Mouse (Mus musculus) CH12.LX (cell line): ENCODE results near the gene Rtbdn. TPM values are rescaled to one million over a fixed set of nuclear protein-coding genes. Genes with fewer than 3 reads are reported as not detected.

Source experiments
- DNase-seq: peaks from one replicate; pipeline ENCODE4 v3.0.0-alpha.2; 2013; ENCODE audit errors: extremely low read depth
- H3K27ac ChIP-seq: 2 replicates; pipeline ENCODE4 v1.5.1; 2012; ENCODE audit warnings: low read depth, mild to moderate bottlenecking, control low read depth, moderate library complexity; ENCODE audit not compliant: insufficient read depth
- H3K27me3 ChIP-seq: replicated peaks from 2 replicates; pipeline ENCODE3; 2012; ENCODE audit warnings: inconsistent platforms
- H3K36me3 ChIP-seq, 2 experiments: replicated peaks in 1 of 2; 2 replicates each; pipeline versions ENCODE3 to v1.6.1; 2012; ENCODE audit warnings: inconsistent platforms in 1 of 2, low read length in 1 of 2, mild to moderate bottlenecking in 1 of 2, mixed read lengths in 1 of 2, moderate library complexity in 1 of 2; ENCODE audit not compliant: control insufficient read depth in 1 of 2, insufficient read depth in 1 of 2
- H3K4me1 ChIP-seq, 2 experiments: 2 replicates each; pipeline ENCODE4 v1.6.1; 2012; ENCODE audit warnings: inconsistent platforms in 1 of 2, moderate library complexity in 1 of 2; ENCODE audit not compliant: insufficient read depth in 2 of 2, control insufficient read depth in 1 of 2
- H3K4me2 ChIP-seq: 2 replicates; pipeline ENCODE4 v1.6.1; 2012; ENCODE audit warnings: low read depth, mild to moderate bottlenecking, control low read depth; ENCODE audit not compliant: poor library complexity, insufficient read depth, severe bottlenecking
- H3K4me3 ChIP-seq, 3 experiments: fragments of 150-350 bp in 1 of 3; sonication (generic) in 1 of 3; replicated peaks in 1 of 3; 2 replicates each; pipeline versions ENCODE3 to v1.5.1; 2011 to 2012; ENCODE audit warnings: low read depth in 2 of 3, low read length in 2 of 3, mild to moderate bottlenecking in 2 of 3, moderate library complexity in 2 of 3, control low read depth in 1 of 3, improper control_type of control experiment in 1 of 3, inconsistent platforms in 1 of 3, mixed read lengths in 1 of 3; ENCODE audit not compliant: poor library complexity in 1 of 3
- H3K79me2 ChIP-seq: replicated peaks from 2 replicates; pipeline ENCODE4 v1.6.1; 2012; ENCODE audit warnings: mild to moderate bottlenecking, moderate library complexity; ENCODE audit not compliant: control insufficient read depth, poor library complexity, insufficient read depth, severe bottlenecking; ENCODE audit errors: extremely low read depth
- H3K9ac ChIP-seq: 2 replicates; pipeline ENCODE4 v1.6.1; 2012; ENCODE audit warnings: low read depth, mild to moderate bottlenecking, control low read depth, moderate library complexity; ENCODE audit not compliant: insufficient read depth
- H3K9me3 ChIP-seq: replicated peaks from 2 replicates; pipeline ENCODE3; 2012; ENCODE audit warnings: low read length, inconsistent platforms, mixed read lengths
- BHLHE40 ChIP-seq: IDR thresholded peaks from 2 replicates; pipeline ENCODE4 v1.6.1; 2011; ENCODE audit warnings: mild to moderate bottlenecking, low read depth, low read length, improper control_type of control experiment
- CHD1 ChIP-seq: IDR thresholded peaks from 2 replicates; pipeline ENCODE4 v1.6.1; 2012; ENCODE audit warnings: low read depth, low read length, improper control_type of control experiment, inconsistent platforms
- CHD2 ChIP-seq: IDR thresholded peaks from 2 replicates; pipeline ENCODE4 v1.6.1; 2011; ENCODE audit warnings: low read length, improper control_type of control experiment
- CTCF ChIP-seq, 2 experiments: IDR thresholded peaks in 1 of 2; conservative IDR thresholded peaks in 1 of 2; 2 replicates each; pipeline ENCODE4 v1.5.1; 2011 to 2012; ENCODE audit warnings: low read depth in 2 of 2, low read length in 2 of 2, improper control_type of control experiment in 1 of 2, inconsistent platforms in 1 of 2, mild to moderate bottlenecking in 1 of 2, moderate library complexity in 1 of 2
- E2F4 ChIP-seq: IDR thresholded peaks from 2 replicates; pipeline ENCODE4 v1.6.1; 2011; ENCODE audit warnings: low read depth, low read length, improper control_type of control experiment; ENCODE audit not compliant: insufficient replicate concordance
- ELF1 ChIP-seq: IDR thresholded peaks from 2 replicates; pipeline ENCODE4 v1.6.1; 2014; ENCODE audit warnings: low read depth, mild to moderate bottlenecking, inconsistent platforms, low read length, improper control_type of control experiment
- EP300 ChIP-seq: IDR thresholded peaks from 2 replicates; pipeline ENCODE4 v1.6.1; 2011; ENCODE audit warnings: low read length, improper control_type of control experiment
- ETS1 ChIP-seq: conservative IDR thresholded peaks from 2 replicates; pipeline ENCODE4 v1.6.1; 2012; ENCODE audit warnings: low read depth, mild to moderate bottlenecking, inconsistent platforms, low read length, improper control_type of control experiment, moderate library complexity
- GABPA ChIP-seq: IDR thresholded peaks from 2 replicates; pipeline ENCODE4 v1.6.1; 2012; ENCODE audit warnings: low read depth, low read length, improper control_type of control experiment, inconsistent platforms; ENCODE audit not compliant: insufficient replicate concordance
- HCFC1 ChIP-seq: IDR thresholded peaks from 2 replicates; pipeline ENCODE4 v1.6.1; 2012; ENCODE audit warnings: low read depth, mild to moderate bottlenecking, inconsistent platforms, low read length, improper control_type of control experiment
- IRF4 ChIP-seq: IDR thresholded peaks from 2 replicates; pipeline ENCODE4 v1.6.1; 2014; ENCODE audit warnings: low read depth, mild to moderate bottlenecking, inconsistent platforms, low read length, improper control_type of control experiment
- JUN ChIP-seq: IDR thresholded peaks from 2 replicates; pipeline ENCODE4 v1.6.1; 2011; ENCODE audit warnings: low read depth, mild to moderate bottlenecking, low read length, improper control_type of control experiment, moderate library complexity; ENCODE audit not compliant: insufficient read depth
- JUND ChIP-seq: conservative IDR thresholded peaks from 2 replicates; pipeline ENCODE4 v1.6.1; 2011; ENCODE audit warnings: low read depth, low read length, improper control_type of control experiment
- KAT2A ChIP-seq: IDR thresholded peaks from 2 replicates; pipeline ENCODE4 v1.6.1; 2012; ENCODE audit warnings: low read length, improper control_type of control experiment, inconsistent platforms; ENCODE audit not compliant: insufficient replicate concordance
- MAFK ChIP-seq: IDR thresholded peaks from 2 replicates; pipeline ENCODE4 v1.6.1; 2011; ENCODE audit warnings: low read length, improper control_type of control experiment; ENCODE audit not compliant: insufficient replicate concordance
- MAX ChIP-seq: IDR thresholded peaks from 2 replicates; pipeline ENCODE4 v1.6.1; 2011; ENCODE audit warnings: low read length, improper control_type of control experiment
- MAZ ChIP-seq: IDR thresholded peaks from 2 replicates; pipeline ENCODE4 v1.6.1; 2012; ENCODE audit warnings: low read depth, mild to moderate bottlenecking, inconsistent platforms, low read length, improper control_type of control experiment, moderate library complexity
- MEF2A ChIP-seq: IDR thresholded peaks from 2 replicates; pipeline ENCODE4 v1.6.1; 2014; ENCODE audit warnings: low read depth, mild to moderate bottlenecking, inconsistent platforms, low read length, improper control_type of control experiment, borderline replicate concordance
- MXI1 ChIP-seq: IDR thresholded peaks from 2 replicates; pipeline ENCODE4 v1.6.1; 2011; ENCODE audit warnings: mild to moderate bottlenecking, low read depth, low read length, improper control_type of control experiment
- MYC ChIP-seq: IDR thresholded peaks from 2 replicates; pipeline ENCODE4 v1.6.1; 2011; ENCODE audit warnings: low read depth, mild to moderate bottlenecking, improper control_type of control experiment, low read length
- NELFE ChIP-seq: IDR thresholded peaks from 2 replicates; pipeline ENCODE4 v1.6.1; 2011; ENCODE audit warnings: low read depth, low read length, improper control_type of control experiment
- NRF1 ChIP-seq: IDR thresholded peaks from 2 replicates; pipeline ENCODE4 v1.6.1; 2014; ENCODE audit warnings: low read depth, mild to moderate bottlenecking, inconsistent platforms, low read length, improper control_type of control experiment, moderate library complexity
- PAX5 ChIP-seq: IDR thresholded peaks from 2 replicates; pipeline ENCODE4 v1.6.1; 2012; ENCODE audit warnings: low read length, inconsistent platforms, mixed read lengths
- POLR2A ChIP-seq: IDR thresholded peaks from 2 replicates; pipeline ENCODE4 v1.6.1; 2011; ENCODE audit warnings: low read depth, mild to moderate bottlenecking, improper control_type of control experiment, low read length
- POLR2AphosphoS2 ChIP-seq: IDR thresholded peaks from 2 replicates; pipeline ENCODE4 v1.6.1; 2011; ENCODE audit warnings: low read depth, low read length, improper control_type of control experiment
- RAD21 ChIP-seq: IDR thresholded peaks from 2 replicates; pipeline ENCODE4 v1.6.1; 2011; ENCODE audit warnings: low read depth, mild to moderate bottlenecking, low read length, improper control_type of control experiment, moderate library complexity
- RCOR1 ChIP-seq: conservative IDR thresholded peaks from 2 replicates; pipeline ENCODE4 v1.6.1; 2012; ENCODE audit warnings: low read depth, mild to moderate bottlenecking, inconsistent platforms, low read length, improper control_type of control experiment
- SIN3A ChIP-seq: IDR thresholded peaks from 2 replicates; pipeline ENCODE4 v1.6.1; 2012; ENCODE audit warnings: low read length, improper control_type of control experiment, inconsistent platforms
- SMC3 ChIP-seq: IDR thresholded peaks from 2 replicates; pipeline ENCODE4 v1.6.1; 2011; ENCODE audit warnings: low read depth, low read length, improper control_type of control experiment
- TBP ChIP-seq: conservative IDR thresholded peaks from 2 replicates; pipeline ENCODE4 v1.6.1; 2011; ENCODE audit warnings: low read depth, low read length, improper control_type of control experiment
- TCF12 ChIP-seq: IDR thresholded peaks from 2 replicates; pipeline ENCODE4 v1.6.1; 2014; ENCODE audit warnings: low read depth, mild to moderate bottlenecking, inconsistent platforms, low read length, improper control_type of control experiment
- UBTF ChIP-seq: IDR thresholded peaks from 2 replicates; pipeline ENCODE4 v1.6.1; 2012; ENCODE audit warnings: low read depth, mild to moderate bottlenecking, inconsistent platforms, low read length, improper control_type of control experiment, moderate library complexity
- USF1 ChIP-seq: IDR thresholded peaks from 2 replicates; pipeline ENCODE4 v1.6.1; 2014; ENCODE audit warnings: low read depth, mild to moderate bottlenecking, inconsistent platforms, low read length, improper control_type of control experiment
- USF2 ChIP-seq: conservative IDR thresholded peaks from 2 replicates; pipeline ENCODE4 v1.6.1; 2011; ENCODE audit warnings: low read depth, low read length, improper control_type of control experiment
- ZC3H11A ChIP-seq: IDR thresholded peaks from 2 replicates; pipeline ENCODE4 v1.6.1; 2012; ENCODE audit warnings: low read depth, mild to moderate bottlenecking, inconsistent platforms, low read length, improper control_type of control experiment
- ZKSCAN1 ChIP-seq: IDR thresholded peaks from 2 replicates; pipeline ENCODE4 v1.6.1; 2012; ENCODE audit warnings: low read depth, inconsistent platforms, low read length, improper control_type of control experiment, borderline replicate concordance
- ZMIZ1 ChIP-seq: IDR thresholded peaks from 2 replicates; pipeline ENCODE4 v1.6.1; 2012; ENCODE audit warnings: low read depth, mild to moderate bottlenecking, inconsistent platforms, low read length, improper control_type of control experiment
- ZNF384 ChIP-seq: IDR thresholded peaks from 2 replicates; pipeline ENCODE4 v1.6.1; 2012; ENCODE audit warnings: low read depth, low read length, improper control_type of control experiment, inconsistent platforms
- dilution Hi-C: fragments of 300-500 bp; cut with MboI; formaldehyde crosslinking; loops from 2 replicates; pipeline ENCODE4 v1.14.3; 2020; ENCODE audit warnings: low sequenced_read_pairs; ENCODE audit not compliant: extremely low pct_unique_long_range_greater_than_20kb, extremely low pct_ligation_motif_present
- in situ Hi-C: fragments of 300-500 bp; cut with MboI; formaldehyde crosslinking; loops from 3 replicates; pipeline ENCODE4 v1.14.3; 2019; ENCODE audit warnings: low sequenced_read_pairs, low pct_ligation_motif_present, low pct_unique_long_range_greater_than_20kb, mixed read lengths
- polyA plus RNA-seq: library from polyadenylated mRNA; unstranded; fragments of >175 nt; gene quantifications from 2 replicates; pipeline ENCODE4 v1.2.1, GENCODE M21; 2012; ENCODE audit warnings: low read depth; ENCODE audit not compliant: insufficient read length
- total RNA-seq, 2 experiments: library from RNA; depleted of rRNA; stranded (reverse); fragments of 300-350 nt in 1 of 2; fragments of >200 nt in 1 of 2; gene quantifications; 2 replicates each; pipeline ENCODE4 v1.2.3; 2012 to 2014

Gene Rtbdn
- total and polyA plus RNA-seq, 3 experiments = 0.21 to 1.8 TPM; not detected in 1

DNA sequence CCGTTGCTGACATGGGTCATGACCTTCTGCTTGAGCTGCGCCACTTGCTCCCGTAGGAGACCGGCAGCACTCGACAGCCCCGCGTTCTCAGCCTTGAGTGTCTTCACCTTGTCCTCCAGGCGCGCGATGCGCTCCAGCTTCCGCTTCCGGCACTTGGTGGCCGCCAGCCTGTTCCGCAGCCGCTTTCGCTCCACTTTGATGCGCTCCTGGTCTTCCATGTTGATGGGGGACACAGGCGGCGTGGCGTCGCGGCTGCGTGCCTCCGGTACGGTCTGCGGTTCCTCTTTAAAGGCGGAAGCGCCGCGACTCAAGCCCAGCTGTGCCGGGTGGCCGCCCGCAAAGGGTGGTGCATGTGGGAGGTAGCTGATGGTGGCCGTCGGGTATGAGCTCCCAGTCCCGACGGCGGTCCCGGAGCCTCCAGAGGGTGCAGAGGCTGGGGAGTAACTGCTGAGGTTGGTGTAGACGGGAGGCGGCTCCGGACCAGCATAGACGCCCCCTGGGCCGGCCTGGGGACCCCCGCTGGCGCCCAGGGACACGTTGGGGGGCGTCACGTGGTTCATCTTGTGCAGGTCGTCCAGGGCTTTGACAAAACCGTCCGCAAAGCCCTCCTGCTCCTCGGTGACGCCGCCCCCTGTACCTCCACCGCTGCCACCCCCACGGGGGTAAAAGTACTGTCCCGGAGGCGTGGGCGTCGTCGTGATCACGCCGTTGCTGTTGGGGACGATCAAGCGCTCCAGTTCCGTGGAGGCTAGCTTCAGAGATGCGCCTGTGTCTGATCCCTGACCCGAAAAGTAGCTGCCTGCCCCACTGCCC, 30.9 kb downstream of the Rtbdn start:
- Histone ChIP-seq H3K79me2 (peaks cover 20% of the 10 kb centered on the region), H3K9me3 (no peaks in the 10 kb centered on the region), H3K4me1 (peaks cover 11 to 36% of the 10 kb centered on the region in 2 experiments), H3K36me3 (peaks cover 13 to 20% of the 10 kb centered on the region in 2 experiments), H3K4me3 (peak overlapping the region; percentile 82 to 94 (median 92)), H3K27ac (peak overlapping the region; percentile 93), H3K27me3 (no peaks in the 10 kb centered on the region), H3K4me2 (no peak overlapping the region), H3K9ac (peak overlapping the region; percentile 81)
- dilution Hi-C loops = no loop called here
- no peak for TF ChIP-seq ZNF384
- TF ChIP-seq MEF2A = no peak
- no peak for TF ChIP-seq MAX
- TF ChIP-seq NRF1 = no peak
- TF ChIP-seq ZC3H11A = no peak
- no peak for TF ChIP-seq MAFK
- TF ChIP-seq MYC = no peak; the same call in 1 of the 2 replicates
- TF ChIP-seq PAX5 = no peak
- no peak for TF ChIP-seq JUN
- peak; percentile 70; the same call in 1 of the 2 replicates for TF ChIP-seq UBTF
- peak; percentile 31; the same call in 1 of the 2 replicates for TF ChIP-seq USF2
- no peak for TF ChIP-seq RCOR1
- TF ChIP-seq GABPA = no peak
- TF ChIP-seq EP300 = no peak
- TF ChIP-seq ETS1 = no peak
- no peak for TF ChIP-seq NELFE
- TF ChIP-seq ELF1 = peak; percentile 83
- TF ChIP-seq CHD2 = no peak
- TF ChIP-seq MXI1 = peak; percentile 69
- 0 out of 2 replicates have a peak, but pooled peaks have one; percentile 16 for TF ChIP-seq BHLHE40
- TF ChIP-seq ZKSCAN1 = no peak
- TF ChIP-seq CHD1 = no peak; the same call in 1 of the 2 replicates
- TF ChIP-seq RAD21 = no peak
- peak; percentile 58; the same call in 1 of the 2 replicates for TF ChIP-seq POLR2A
- TF ChIP-seq USF1 = peak; percentile 59
- no peak for TF ChIP-seq TBP
- TF ChIP-seq JUND = no peak
- no peak for TF ChIP-seq CTCF (conservative IDR thresholded peaks at IDR 0.05 in 1 of 2, IDR thresholded peaks at IDR 0.05 in 1 of 2; ENCODE audit: low read depth in 2 of 2, low read length in 2 of 2)
- TF ChIP-seq KAT2A = no peak
- TF ChIP-seq IRF4 = no peak
- TF ChIP-seq ZMIZ1 = no peak; the same call in 1 of the 2 replicates
- no peak for TF ChIP-seq E2F4
- peak; percentile 45 for TF ChIP-seq TCF12
- peak; percentile 48; the same call in 1 of the 2 replicates for TF ChIP-seq SIN3A
- no peak; the same call in 1 of the 2 replicates for TF ChIP-seq HCFC1
- no peak for TF ChIP-seq POLR2AphosphoS2
- no peak for TF ChIP-seq SMC3
- no peak for TF ChIP-seq MAZ
- in situ Hi-C loops = no loop called here
- DNase-seq = peak; percentile 71
